Mouse (Mus musculus): ENCODE measurements around the gene Zfp82. TPM values are rescaled to one million over a fixed set of nuclear protein-coding genes. Genes with fewer than 3 reads are reported as not detected.

Zfp82 gene
- polyA plus RNA-seq, 1 experiment, result 1.0 TPM

- no peak for DNase-seq
- TF ChIP-seq POLR2A (IDR thresholded peaks at IDR 0.05; ENCODE audit: borderline replicate concordance, extremely low read depth, low read depth, low read length) (no peak), CTCF (IDR thresholded peaks at IDR 0.05; ENCODE audit: insufficient read depth, low read length) (no peak)
- WGBS, result 71% methylated on average over 6 of the region's 6 CpGs
- Histone ChIP-seq H3K4me3 (replicated peaks; ENCODE audit: extremely low read depth, low read depth, low read length) (no peak overlapping the region), H3K4me1 (ENCODE audit: control insufficient read depth, insufficient read depth, low read length) (peaks cover 7% of the 10 kb centered on the region; the same call in 1 of the 2 replicates)
Measured at GRCm38 (mm10) chr7:30093918-30094415, 21.3 kb upstream of the Zfp82 start.

DNA sequence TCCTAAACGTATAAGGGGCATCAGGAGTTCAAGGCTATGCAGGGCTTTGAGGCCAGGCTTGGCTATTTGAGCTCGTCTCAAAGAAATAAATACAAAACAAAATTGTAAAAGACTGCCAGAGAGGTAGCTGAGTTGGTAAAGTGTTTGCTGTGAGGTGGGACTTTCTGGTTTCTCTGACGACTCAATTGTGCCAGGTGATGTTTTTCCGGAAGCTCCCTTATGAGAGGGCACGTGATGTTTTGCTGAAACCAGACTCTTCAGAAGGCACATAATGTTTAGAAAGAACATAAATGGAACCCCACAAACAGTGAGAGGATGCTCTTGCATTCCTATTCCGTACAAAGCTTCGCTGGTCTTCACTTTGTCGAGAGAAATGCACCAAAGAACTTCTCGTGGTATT lies 20.0 kb upstream of the Zfp82 start:
- H3K4me1 ChIP-seq (ENCODE audit: control insufficient read depth, insufficient read depth, low read length), result peaks cover 6% of the 10 kb centered on the region; the same call in 1 of the 2 replicates
- TF ChIP-seq POLR2A (IDR thresholded peaks at IDR 0.05; ENCODE audit: borderline replicate concordance, extremely low read depth, low read depth, low read length), result no peak
- no peak for TF ChIP-seq CTCF (IDR thresholded peaks at IDR 0.05; ENCODE audit: insufficient read depth, low read length)
- no peak for DNase-seq
- WGBS, result 80% methylated on average over 9 of the region's 9 CpGs
- no peak overlapping the region for H3K4me3 ChIP-seq (replicated peaks; ENCODE audit: extremely low read depth, low read depth, low read length)

GRCm38 (mm10) chr7:30090970-30091585 lies 18.4 kb upstream of the Zfp82 start:
- Histone ChIP-seq H3K4me3 (replicated peaks; ENCODE audit: extremely low read depth, low read depth, low read length) (peak overlapping the region; percentile 21), H3K4me1 (ENCODE audit: control insufficient read depth, insufficient read depth, low read length) (peaks cover 4% of the 10 kb centered on the region; the same call in 1 of the 2 replicates)
- 5% methylated on average over 9 of the region's 9 CpGs for WGBS
- no peak for DNase-seq
- TF ChIP-seq POLR2A (IDR thresholded peaks at IDR 0.05; ENCODE audit: borderline replicate concordance, extremely low read depth, low read depth, low read length) (no peak), CTCF (IDR thresholded peaks at IDR 0.05; ENCODE audit: insufficient read depth, low read length) (no peak)

GRCm38 (mm10) chr7:30090092-30090969 lies 17.6 kb upstream of the Zfp82 start, which contains the start of the genes Gm26920 and Zfp566:
TSS of gene Gm26920 (minus strand) at chr7:30090410.
TSS of gene Zfp566 (minus strand) at chr7:30090527.
- Histone ChIP-seq H3K4me3 (replicated peaks; ENCODE audit: extremely low read depth, low read depth, low read length) (peak within 1 kb of the TSS; percentile 93), H3K4me1 (ENCODE audit: control insufficient read depth, insufficient read depth, low read length) (peaks cover 3% of the 10 kb centered on the region; the same call in 1 of the 2 replicates)
- peak; percentile 95 for DNase-seq
- WGBS, result under 1% methylated on average over 40 of the region's 40 CpGs
- TF ChIP-seq CTCF (IDR thresholded peaks at IDR 0.05; ENCODE audit: insufficient read depth, low read length) (no peak), POLR2A (IDR thresholded peaks at IDR 0.05; ENCODE audit: borderline replicate concordance, extremely low read depth, low read depth, low read length) (peak; percentile 35; the same call in 1 of the 2 replicates)

- Histone ChIP-seq H3K4me1 (ENCODE audit: control insufficient read depth, insufficient read depth, low read length) (peaks cover 3% of the 10 kb centered on the region; the same call in 1 of the 2 replicates), H3K4me3 (replicated peaks; ENCODE audit: extremely low read depth, low read depth, low read length) (no peak overlapping the region)
- 21% methylated on average over 6 of the region's 6 CpGs for WGBS
- no peak for DNase-seq
- no peak for TF ChIP-seq CTCF (IDR thresholded peaks at IDR 0.05; ENCODE audit: insufficient read depth, low read length)
- no peak for TF ChIP-seq POLR2A (IDR thresholded peaks at IDR 0.05; ENCODE audit: borderline replicate concordance, extremely low read depth, low read depth, low read length)
Measured at GRCm38 (mm10) chr7:30089405-30089804, 16.7 kb upstream of the Zfp82 start.

DNA sequence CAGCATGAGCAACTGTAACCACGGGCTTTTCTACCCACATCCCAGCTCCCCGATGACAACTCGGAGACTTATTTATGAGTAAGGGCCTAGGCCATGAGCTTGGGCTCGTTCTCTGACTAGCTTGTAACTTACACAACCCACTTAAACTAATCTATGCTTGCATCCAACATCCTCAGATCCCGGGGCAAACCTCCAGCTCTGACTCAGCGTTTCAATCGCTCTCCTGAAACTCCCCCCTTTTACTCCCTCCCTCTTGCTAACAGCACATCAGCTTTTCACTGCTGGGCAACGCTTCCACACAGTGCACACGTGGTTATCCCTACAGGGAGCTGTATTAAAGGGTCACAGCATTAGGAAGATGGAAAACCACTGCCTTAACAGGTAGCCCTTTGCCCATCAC lies 13.8 kb upstream of the Zfp82 start:
- no peak for DNase-seq
- TF ChIP-seq CTCF (IDR thresholded peaks at IDR 0.05; ENCODE audit: insufficient read depth, low read length) (no peak), POLR2A (IDR thresholded peaks at IDR 0.05; ENCODE audit: borderline replicate concordance, extremely low read depth, low read depth, low read length) (no peak)
- H3K4me3 ChIP-seq (replicated peaks; ENCODE audit: extremely low read depth, low read depth, low read length), result no peak overlapping the region
- WGBS, result 79% methylated on average over 9 of the region's 9 CpGs
- H3K4me1 ChIP-seq (ENCODE audit: control insufficient read depth, insufficient read depth, low read length), result no peaks in the 10 kb centered on the region

DNA sequence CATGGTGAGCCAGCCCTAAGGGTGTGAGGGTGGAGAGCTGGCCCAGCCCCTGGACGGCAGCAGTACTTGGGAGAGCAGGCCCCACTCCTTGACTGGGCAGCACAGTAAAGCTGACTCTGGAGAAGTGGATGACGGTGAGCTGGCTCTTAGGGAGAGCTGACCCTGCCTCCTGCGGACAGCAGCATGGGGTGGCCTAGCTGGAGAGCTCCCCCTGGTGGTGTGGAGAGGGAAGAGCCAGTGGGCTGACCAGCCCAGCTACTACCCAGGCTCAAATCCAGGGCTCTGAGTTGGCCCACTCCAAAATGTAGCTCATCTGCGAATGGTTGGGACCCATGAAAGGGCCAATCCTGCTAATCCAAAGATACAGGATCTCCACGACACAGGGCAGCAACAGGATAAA lies 8.1 kb downstream of the Zfp82 start:
- DNase-seq, result no peak
- TF ChIP-seq POLR2A (IDR thresholded peaks at IDR 0.05; ENCODE audit: borderline replicate concordance, extremely low read depth, low read depth, low read length) (no peak), CTCF (IDR thresholded peaks at IDR 0.05; ENCODE audit: insufficient read depth, low read length) (no peak)
- WGBS, result 82% methylated on average over 5 of the region's 5 CpGs
- H3K4me1 ChIP-seq (ENCODE audit: control insufficient read depth, insufficient read depth, low read length), result no peaks in the 10 kb centered on the region
- H3K4me3 ChIP-seq (replicated peaks; ENCODE audit: extremely low read depth, low read depth, low read length), result no peak overlapping the region

DNA sequence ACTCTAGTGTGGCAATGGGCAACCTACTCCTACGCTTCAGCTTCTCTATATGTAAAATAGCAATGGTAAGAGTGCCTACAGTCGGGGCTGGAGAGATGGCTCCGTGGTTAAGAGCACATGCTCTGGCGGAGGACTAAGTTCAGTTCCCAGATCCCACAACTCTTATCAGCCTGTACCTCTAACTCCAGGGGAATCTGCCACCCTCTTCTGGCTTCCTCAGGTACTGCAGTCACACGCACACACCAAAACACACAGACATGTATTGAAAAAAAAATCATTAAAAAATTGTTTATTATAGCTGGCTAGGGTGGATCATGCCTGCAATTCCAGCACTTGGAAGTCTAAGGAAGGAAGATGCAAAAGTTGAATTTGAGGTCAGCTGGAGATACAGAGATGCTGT lies 10.2 kb downstream of the Zfp82 start:
- TF ChIP-seq CTCF (IDR thresholded peaks at IDR 0.05; ENCODE audit: insufficient read depth, low read length) (no peak), POLR2A (IDR thresholded peaks at IDR 0.05; ENCODE audit: borderline replicate concordance, extremely low read depth, low read depth, low read length) (no peak)
- 89% methylated on average over 5 of the region's 5 CpGs for WGBS
- no peak overlapping the region for H3K4me3 ChIP-seq (replicated peaks; ENCODE audit: extremely low read depth, low read depth, low read length)
- no peaks in the 10 kb centered on the region for H3K4me1 ChIP-seq (ENCODE audit: control insufficient read depth, insufficient read depth, low read length)
- DNase-seq, result peak; percentile 9

- 86% methylated on average over 6 of the region's 6 CpGs for WGBS
- H3K4me3 ChIP-seq (replicated peaks; ENCODE audit: extremely low read depth, low read depth, low read length), result no peak overlapping the region
- DNase-seq, result no peak
Measured at GRCm38 (mm10) chr7:30060341-30060740, 12.4 kb downstream of the Zfp82 start.

More at GRCm38 (mm10) chr7:30060341-30060740, 12.4 kb downstream of the Zfp82 start:
- no peaks in the 10 kb centered on the region for H3K4me1 ChIP-seq (ENCODE audit: control insufficient read depth, insufficient read depth, low read length)
- TF ChIP-seq CTCF (IDR thresholded peaks at IDR 0.05; ENCODE audit: insufficient read depth, low read length) (no peak), POLR2A (IDR thresholded peaks at IDR 0.05; ENCODE audit: borderline replicate concordance, extremely low read depth, low read depth, low read length) (no peak)
